Mouse (Mus musculus) brain, adult 2 months (tissue): Measurements from ENCODE around the gene Tbc1d4.

Experiments
- DNase-seq: peaks from one replicate; pipeline ENCODE4 v3.0.0; 2011; ENCODE audit warnings: low read depth, low spot score

The Tbc1d4 gene

GRCm38 (mm10) chr14:101608519-101609368 lies at the start of gene Tbc1d4:
Gene Tbc1d4 (minus strand): TSS chr14:101609191.
- DNase-seq = peak; percentile 91

GRCm38 (mm10) chr14:101656307-101656706 lies 47.3 kb upstream of the Tbc1d4 start:
- no peak for DNase-seq

DNA sequence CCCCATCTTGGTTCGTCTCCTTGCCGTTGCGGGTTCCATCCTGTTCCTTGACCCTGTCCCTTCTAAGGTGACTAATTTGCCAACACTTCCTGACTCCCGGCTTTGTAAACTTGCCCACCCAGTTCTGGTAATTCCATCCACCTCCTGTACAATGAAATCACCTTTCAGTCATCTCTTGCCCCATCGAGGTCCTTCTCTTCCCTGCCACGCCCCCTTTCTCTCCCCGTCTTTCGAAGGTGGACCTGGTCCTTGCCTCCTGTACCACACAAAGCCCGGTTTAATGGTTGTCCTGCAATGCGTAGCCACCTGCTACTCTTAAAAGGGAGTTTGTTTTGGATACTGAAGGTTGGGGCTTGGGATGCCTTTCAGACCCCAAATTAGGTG lies 45.5 kb upstream of the Tbc1d4 start:
- DNase-seq = no peak

GRCm38 (mm10) chr14:101653581-101654525 lies 44.9 kb upstream of the Tbc1d4 start, which contains the start of gene Uchl3:
Gene Uchl3 (plus strand): TSS chr14:101653967.
- DNase-seq = peak; percentile 96

- DNase-seq = no peak
Measured at GRCm38 (mm10) chr14:101652571-101652970, 43.6 kb upstream of the Tbc1d4 start.

DNA sequence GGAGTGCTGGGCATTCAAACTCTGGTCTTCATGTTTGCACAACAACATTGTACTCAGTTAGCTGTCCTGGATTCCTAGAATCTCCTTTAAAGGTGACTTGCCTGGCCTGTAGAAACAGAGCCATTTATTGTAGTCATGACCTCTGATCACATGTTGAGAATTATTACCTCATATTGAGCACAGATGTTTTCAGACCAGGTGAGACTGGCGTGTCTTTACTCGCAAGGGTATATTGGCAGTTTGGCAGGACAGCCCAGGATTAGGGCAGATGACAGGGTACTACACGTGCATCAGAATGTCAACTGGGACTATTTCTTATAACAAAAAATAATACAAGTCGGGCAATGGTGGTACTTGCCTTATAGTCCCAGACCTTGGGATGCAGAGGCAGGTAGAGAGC lies 41.6 kb upstream of the Tbc1d4 start:
- DNase-seq = no peak

GRCm38 (mm10) chr14:101644948-101645347 lies 36.0 kb upstream of the Tbc1d4 start:
- no peak for DNase-seq

- DNase-seq = peak; percentile 98
Measured at GRCm38 (mm10) chr14:101640153-101640843, 31.3 kb upstream of the Tbc1d4 start, which contains the start of gene Commd6. Gene Commd6 (minus strand): TSS chr14:101640686.

DNA sequence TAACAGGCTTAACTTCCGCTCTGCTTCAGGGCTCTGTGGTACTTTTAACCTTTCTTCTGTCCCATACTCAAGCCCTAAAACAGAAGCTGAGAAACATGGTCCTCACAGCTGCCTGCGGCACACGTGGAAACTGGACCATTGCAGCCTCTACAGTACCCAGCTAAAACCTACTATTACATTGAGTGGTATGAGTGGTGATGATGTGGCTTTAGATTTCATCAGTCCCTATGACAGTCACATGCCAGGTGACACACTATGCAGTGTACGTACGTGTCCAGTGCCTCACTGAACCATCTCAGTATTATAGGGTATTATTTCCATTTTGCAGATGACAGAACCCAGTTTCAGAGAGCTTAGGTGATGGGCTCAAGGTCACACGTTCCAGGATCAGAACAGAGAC lies 28.4 kb upstream of the Tbc1d4 start:
- DNase-seq = no peak

DNA sequence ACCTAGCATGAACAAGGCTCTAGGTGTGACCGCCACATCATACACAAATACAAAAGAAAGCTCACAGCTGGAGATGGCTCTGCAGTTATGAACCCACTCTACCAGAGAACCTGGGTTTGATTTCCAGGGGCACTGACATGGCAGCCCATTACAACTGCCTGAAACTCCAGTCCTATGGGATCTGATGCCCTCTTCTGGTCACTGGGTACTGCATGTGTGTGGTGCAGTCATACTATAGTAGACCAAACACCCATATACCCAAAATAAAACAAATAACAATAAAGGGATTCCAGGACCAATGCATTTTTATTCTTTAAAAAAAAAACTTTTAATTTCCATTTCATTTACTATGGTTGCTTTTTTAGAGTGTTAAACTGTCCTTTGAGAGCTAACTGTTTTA lies 26.8 kb upstream of the Tbc1d4 start:
- no peak for DNase-seq

DNA sequence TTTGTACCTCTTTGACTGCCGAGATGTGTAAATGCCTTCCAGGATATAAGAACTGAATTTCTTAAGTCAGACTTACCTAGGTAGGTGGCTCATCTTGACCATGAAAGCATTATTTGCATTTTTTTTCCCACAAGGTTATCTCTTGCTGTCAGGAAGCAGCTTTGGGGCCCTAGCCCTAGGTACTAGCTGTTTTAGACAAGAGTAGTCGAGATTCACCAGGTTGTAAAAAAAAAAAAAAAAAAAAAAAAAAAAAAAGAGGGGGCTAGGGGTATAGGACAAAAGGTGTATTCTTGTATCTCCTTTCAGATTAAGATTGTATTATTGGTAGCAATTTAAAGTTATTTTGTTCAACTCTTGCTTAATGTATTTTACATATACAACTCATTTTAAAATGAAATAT lies 21.6 kb upstream of the Tbc1d4 start:
- DNase-seq = no peak

DNA sequence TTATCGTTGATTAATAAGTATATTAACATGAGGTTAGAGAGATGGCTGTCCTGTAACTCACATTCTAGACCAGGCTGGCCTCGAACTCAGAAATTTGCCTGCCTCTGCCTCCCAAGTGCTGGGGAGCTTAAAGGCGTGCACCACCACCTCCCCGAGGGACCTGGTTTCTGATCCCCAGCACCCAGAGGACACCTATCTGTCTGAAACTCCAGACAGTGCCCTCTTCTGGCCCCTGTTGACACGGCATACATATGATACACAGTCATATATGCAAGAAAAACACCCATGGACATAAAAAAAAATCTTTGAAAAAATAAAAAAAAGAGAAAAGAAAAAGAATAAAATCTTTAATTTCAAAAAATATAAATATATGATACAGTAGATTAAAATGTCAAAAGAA lies 8.7 kb upstream of the Tbc1d4 start:
- no peak for DNase-seq

- DNase-seq = no peak
Measured at GRCm38 (mm10) chr14:101616178-101616577, 7.2 kb upstream of the Tbc1d4 start.

GRCm38 (mm10) chr14:101613206-101613605 lies 4.2 kb upstream of the Tbc1d4 start:
- DNase-seq = peak; percentile 71

GRCm38 (mm10) chr14:101610701-101611100 lies 1.7 kb upstream of the Tbc1d4 start:
- DNase-seq = no peak

DNA sequence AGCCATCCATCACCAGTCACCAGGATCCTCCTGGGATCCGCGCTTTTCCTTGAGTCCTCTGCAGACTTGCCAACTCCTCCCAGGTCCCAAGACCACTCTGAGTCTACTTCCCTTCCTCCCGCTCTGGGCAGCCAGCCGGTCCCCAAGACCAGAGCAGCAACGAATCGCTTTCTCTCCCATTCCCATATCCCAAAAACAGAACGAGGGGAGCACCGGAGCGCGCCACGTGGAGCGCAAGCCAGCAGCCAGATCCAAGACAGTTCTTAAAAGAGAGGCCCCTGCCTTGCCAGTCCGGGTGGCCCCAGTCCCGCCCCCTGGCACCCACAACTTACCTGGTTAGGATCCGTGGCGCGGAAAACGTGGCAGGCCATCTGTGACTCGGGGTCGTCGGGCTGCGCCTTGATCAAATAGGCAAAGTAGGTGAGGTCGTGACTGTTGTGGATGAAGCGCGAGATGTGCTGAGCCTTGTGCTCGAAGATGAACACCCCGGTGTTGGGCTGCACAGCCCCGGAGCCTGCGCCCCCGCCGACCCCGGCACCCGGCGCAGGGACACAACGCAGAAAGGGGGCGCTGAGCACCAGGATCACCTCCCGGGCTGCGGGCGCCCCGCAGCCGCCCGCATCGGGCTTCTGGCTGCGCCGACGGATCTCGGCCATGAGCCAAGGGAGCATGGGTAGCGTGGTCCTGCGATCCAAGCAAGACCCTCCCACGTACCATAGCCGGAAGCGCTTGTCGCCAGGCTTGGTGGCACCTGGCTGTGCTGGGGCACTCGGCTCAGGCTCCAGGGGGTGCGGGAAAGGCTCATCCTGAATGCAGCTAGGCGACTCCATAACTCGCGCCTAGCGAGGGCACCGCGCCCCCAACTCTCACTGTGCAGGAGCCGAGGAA lies 1.1 kb downstream of the Tbc1d4 start:
- DNase-seq = peak; percentile 33

DNA sequence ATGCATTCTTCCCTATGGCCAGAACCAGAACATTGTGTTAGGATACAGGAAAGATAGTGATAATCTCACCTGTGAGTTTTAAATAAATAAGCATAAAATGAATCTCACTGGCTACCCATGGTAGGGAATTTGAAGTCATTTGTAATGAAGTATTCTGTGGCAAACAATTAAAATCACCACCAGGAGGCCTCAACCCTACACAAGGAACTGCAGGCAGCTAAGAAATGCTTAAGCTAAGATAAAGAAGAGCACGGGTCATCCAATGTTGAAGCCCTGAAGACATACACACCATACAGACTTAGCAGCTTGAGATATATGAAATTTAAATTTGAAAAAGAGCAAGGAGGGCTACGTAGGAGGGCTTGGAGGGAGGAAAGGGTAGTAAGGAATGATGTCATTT lies 3.1 kb downstream of the Tbc1d4 start:
- peak; percentile 37 for DNase-seq

- DNase-seq = peak; percentile 19
Measured at GRCm38 (mm10) chr14:101602851-101603250, 6.1 kb downstream of the Tbc1d4 start.

GRCm38 (mm10) chr14:101597096-101597715 lies 11.8 kb downstream of the Tbc1d4 start:
- no peak for DNase-seq

- DNase-seq = no peak
Measured at GRCm38 (mm10) chr14:101596691-101597090, 12.3 kb downstream of the Tbc1d4 start.
